8 mouse cellular contexts compared by ENCODE assay signal in the genomic region with DNA sequence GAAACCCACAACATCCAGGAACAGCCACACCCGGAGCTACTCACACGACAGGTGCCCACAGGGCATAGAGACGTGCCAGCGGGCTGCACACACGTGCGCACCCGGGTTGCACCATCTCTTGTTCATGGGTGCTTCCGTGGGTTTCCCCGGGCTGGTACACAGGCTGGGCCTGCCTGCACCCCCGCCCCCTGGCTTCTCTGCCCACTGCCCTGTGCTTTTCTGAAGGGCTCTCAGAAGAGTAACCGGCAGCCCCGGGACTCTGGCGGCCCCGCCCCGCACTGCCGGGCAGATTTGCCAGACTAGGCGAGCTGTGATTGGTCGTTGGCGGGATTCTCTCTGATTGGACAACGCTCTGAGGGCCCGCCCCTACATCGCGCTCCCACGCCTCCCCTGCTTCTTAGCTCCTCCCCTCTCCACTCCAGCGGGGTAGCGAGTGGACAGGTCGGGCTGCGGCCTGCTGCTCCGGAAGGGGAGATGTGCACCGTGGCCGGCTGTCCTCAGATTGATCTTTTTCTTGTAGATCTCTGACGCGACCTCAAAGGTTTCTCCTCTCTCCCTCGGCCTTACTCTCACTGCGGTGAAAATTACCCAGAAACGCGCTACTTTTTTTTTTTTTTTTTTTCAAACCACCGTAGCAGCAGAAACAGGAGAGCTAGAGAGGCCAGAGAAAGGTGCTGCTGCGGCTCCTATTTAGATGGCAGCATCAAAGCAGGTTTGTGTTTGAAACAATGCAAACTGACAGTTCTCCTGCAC. TPM values are rescaled to one million over a fixed set of nuclear protein-coding genes. Genes with fewer than 3 reads are reported as not detected.
DNase-seq lines count a peak whose midpoint lies in the region; ATAC-seq and TF ChIP-seq lines count a peak whose summit lies in the region.

Gene Plcxd2, minus strand, starts transcription at position 66 of the 753 bp plus-strand sequence.

- peak; percentile 98 for DNase-seq in Muller cell, postnatal 12 days (ENCODE audit: inconsistent ontology term)
- peak; percentile 97 for DNase-seq in cerebellum, adult 9-10 months
- peak; percentile 95 for DNase-seq in forelimb bud, embryonic 11.5 days (ENCODE audit: low read depth, low spot score)
- peak; percentile 96 for DNase-seq in heart, postnatal 4 days
- DNase-seq in layer of hippocampus, adult 2 months (ENCODE audit: low spot score in 2 of 2), result peak; percentile 91 to 94
- peak; percentile 93 for DNase-seq in lung, adult 2 months
- DNase-seq in testis, postnatal 10 days (ENCODE audit: low spot score), result peak; percentile 95

- H3K27me3 ChIP-seq in neural tube, embryonic 15.5 days (replicated peaks), result no peaks in the 10 kb centered on the region

- H3K9ac ChIP-seq in neural tube, embryonic 15.5 days (replicated peaks), result peak within 1 kb of the TSS; percentile 66

- peak; percentile 32 for TF ChIP-seq CTCF in layer of hippocampus, adult 2 months (conservative IDR thresholded peaks at IDR 0.05)
- TF ChIP-seq CTCF in lung, adult 2 months (IDR thresholded peaks at IDR 0.05; ENCODE audit: insufficient read depth, low read length), result no peak

- peak; percentile 99 for ATAC-seq in neural tube, embryonic 15.5 days (ENCODE audit: low FRiP score)

- H3K9me3 ChIP-seq in neural tube, embryonic 15.5 days (replicated peaks), result no peaks in the 10 kb centered on the region

- H3K4me2 ChIP-seq in neural tube, embryonic 15.5 days, result peak within 1 kb of the TSS; percentile 82

- WGBS in lung, adult 2 months, result 1% methylated on average over 39 of the region's 39 CpGs
- 0% methylated on average over 39 of the region's 39 CpGs for WGBS in neural tube, embryonic 15.5 days

- H3K4me1 ChIP-seq in lung, adult 2 months (ENCODE audit: control insufficient read depth, insufficient read depth, low read length), result peaks cover 3% of the 10 kb centered on the region
- peaks cover 16% of the 10 kb centered on the region for H3K4me1 ChIP-seq in neural tube, embryonic 15.5 days

- TF ChIP-seq POLR2A in lung, adult 2 months (IDR thresholded peaks at IDR 0.05; ENCODE audit: borderline replicate concordance, extremely low read depth, low read depth, low read length), result peak; percentile 95; the same call in 1 of the 2 replicates

- H3K36me3 ChIP-seq in neural tube, embryonic 15.5 days, result no peaks in the 10 kb centered on the region

- H3K4me3 ChIP-seq in layer of hippocampus, adult 2 months, result peak within 1 kb of the TSS; percentile 90
- peak within 1 kb of the TSS; percentile 64 for H3K4me3 ChIP-seq in lung, adult 2 months (replicated peaks; ENCODE audit: extremely low read depth, low read depth, low read length)
- H3K4me3 ChIP-seq in neural tube, embryonic 15.5 days (replicated peaks), result peak within 1 kb of the TSS; percentile 74

- H3K27ac ChIP-seq in layer of hippocampus, adult 2 months, result peak within 1 kb of the TSS; percentile 83
- H3K27ac ChIP-seq in neural tube, embryonic 15.5 days (replicated peaks), result peak within 1 kb of the TSS; percentile 82

RNA-seq across cellular contexts. Expression of gene Plcxd2, which starts in this region (rescaled TPM):
- total RNA-seq in heart, postnatal 4 days (2021), result under 1 TPM; 0.45 to 0.50 TPM
- total RNA-seq in layer of hippocampus, adult 2 months (2021), result 10 to 100 TPM; 17.5 to 17.9 TPM
- 0.35 and 0.84 TPM in 2 replicates for polyA plus RNA-seq in lung, adult 2 months (2012; rRNA removed)
- polyA plus RNA-seq in neural tube, embryonic 15.5 days (2015; fragmentation: Nextera tagmentation; extraction: Ambion mirVana), result 14.9 and 15.8 TPM in 2 replicates

Comparison
In these comparisons a context has a peak if more than half of its experiments do, and no peak if none do; other contexts are left out.
1. Peak in every context shown above with its lines: DNase-seq, ATAC-seq, H3K4me3 ChIP-seq and H3K27ac ChIP-seq.
2. RNA of gene Plcxd2 (total RNA-seq): 17.5 to 17.9 TPM in layer of hippocampus, adult 2 months; 0.45 to 0.50 TPM in heart, postnatal 4 days; every median in the first group is over 10 times any median in the second.
3. Peak in DNase-seq in heart, postnatal 4 days; RNA of the gene not detected or under 1 TPM.
4. Peak in DNase-seq and H3K4me3 ChIP-seq in lung, adult 2 months; RNA of the gene not detected or under 1 TPM.